Mouse (Mus musculus) large intestine, adult 2 months (tissue): ENCODE results near the gene Timp3. TPM values are rescaled to one million over a fixed set of nuclear protein-coding genes. Genes with fewer than 3 reads are reported as not detected.
"Not testable (repeated sequence)": the region's sequence is repeated elsewhere in the genome, so short reads cannot be mapped to it uniquely, and the experiment has no call there.

Experiments
- DNase-seq: peaks from one replicate; pipeline ENCODE4 v3.0.0-alpha.2; 2012; ENCODE audit warnings: low read depth, low spot score
- WGBS: fragments of 180-500 bp; shearing (Covaris S2); methylation state at CpG from one replicate; pipeline ENCODE4 v1.1.7; 2018; 5-methylcytosine and 5-hydroxymethylcytosine counted together
- polyA plus RNA-seq: library from polyadenylated mRNA; depleted of rRNA; stranded (reverse); fragments of >200 nt; gene quantifications from 2 replicates; pipeline ENCODE4 v1.2.3, GENCODE M21; 2012; rRNA removed

The Timp3 gene
- polyA plus RNA-seq, 1 experiment = 12.5 TPM

GRCm38 (mm10) chr10:86376392-86377185 is 76.4 kb downstream of the Timp3 start:
- 72% methylated on average over 8 of the region's 8 CpGs for WGBS
- DNase-seq = no peak

GRCm38 (mm10) chr10:86378803-86379202 is 78.6 kb downstream of the Timp3 start:
- DNase-seq = not testable (repeated sequence)
- WGBS = 77% methylated on average over 2 of the region's 2 CpGs

GRCm38 (mm10) chr10:86380626-86381025 is 80.5 kb downstream of the Timp3 start:
- no peak for DNase-seq
- WGBS = 50% methylated on average over 2 of the region's 2 CpGs

- no peak for DNase-seq
- WGBS = 70% methylated on average over 9 of the region's 9 CpGs
These were observed 81.2 kb downstream of the Timp3 start for GRCm38 (mm10) chr10:86381150-86381921.

GRCm38 (mm10) chr10:86381922-86382260 is 81.7 kb downstream of the Timp3 start:
- DNase-seq = no peak
- WGBS = 53% methylated on average over 2 of the region's 2 CpGs

GRCm38 (mm10) chr10:86384655-86385054 is 84.5 kb downstream of the Timp3 start:
- no peak for DNase-seq
- WGBS = 43% methylated on average over 2 of the region's 2 CpGs

GRCm38 (mm10) chr10:86385656-86386055 is 85.5 kb downstream of the Timp3 start:
- 84% methylated on average over 4 of the region's 4 CpGs for WGBS
- DNase-seq = no peak

- 87% methylated on average over 4 of the region's 4 CpGs for WGBS
- no peak for DNase-seq
These were observed 86.1 kb downstream of the Timp3 start for GRCm38 (mm10) chr10:86386232-86386631.

GRCm38 (mm10) chr10:86387821-86388440 is 87.8 kb downstream of the Timp3 start:
- DNase-seq = no peak
- 48% methylated on average over 5 of the region's 5 CpGs for WGBS

- no peak for DNase-seq
These were observed 88.6 kb downstream of the Timp3 start for GRCm38 (mm10) chr10:86388803-86389202.

GRCm38 (mm10) chr10:86389357-86389756 is 89.2 kb downstream of the Timp3 start:
- 89% methylated on average over 3 of the region's 3 CpGs for WGBS
- no peak for DNase-seq

More at GRCm38 (mm10) chr10:86388803-86389202, 88.6 kb downstream of the Timp3 start:
- 92% methylated on average over 6 of the region's 6 CpGs for WGBS

- no peak for DNase-seq
- WGBS = 70% methylated on average over 2 of the region's 2 CpGs
These were observed 89.7 kb downstream of the Timp3 start for GRCm38 (mm10) chr10:86389913-86390312.

- no peak for DNase-seq
- 89% methylated on average over 3 of the region's 3 CpGs for WGBS
These were observed 92.2 kb downstream of the Timp3 start for GRCm38 (mm10) chr10:86392399-86392798.

- 69% methylated on average over 4 of the region's 4 CpGs for WGBS
These were observed 97.6 kb downstream of the Timp3 start for GRCm38 (mm10) chr10:86397577-86398346.

GRCm38 (mm10) chr10:86398347-86398720 is 98.2 kb downstream of the Timp3 start:
- 44% methylated on average over 2 of the region's 2 CpGs for WGBS
- no peak for DNase-seq

More at GRCm38 (mm10) chr10:86397577-86398346, 97.6 kb downstream of the Timp3 start:
- DNase-seq = no peak

Other genes with a start within 250 kb of the Timp3 start
- gene Syn3, start 198.5 kb downstream of the Timp3 start, polyA plus RNA-seq = 0.70 and 0.89 TPM in 2 replicates